Mouse (Mus musculus): ENCODE results near the gene Cldn2.

GRCm38 (mm10) chrX:139839057-139839456 is 38.4 kb downstream of the Cldn2 start:
- TF ChIP-seq CTCF (IDR thresholded peaks at IDR 0.05; ENCODE audit: low read depth, low read length) (no peak), POLR2A (IDR thresholded peaks at IDR 0.05; ENCODE audit: extremely low read depth, insufficient read depth, low read length) (no peak)
